Mouse (Mus musculus) neural tube, embryonic 14.5 days (tissue): ENCODE results near the gene Hsf2bp. TPM values are rescaled to one million over a fixed set of nuclear protein-coding genes. Genes with fewer than 3 reads are reported as not detected.

Source experiments
- ATAC-seq: fragments of 200-750 bp; cut with Nextera tagmentation; 2 replicates; pipeline ENCODE4 v1.8.0; 2017; ENCODE audit warnings: low read depth, mild to moderate bottlenecking, moderate TSS enrichment, moderate library complexity
- H3K27ac ChIP-seq: fragments of 300-500 bp; sonication (generic); 2 replicates; pipeline ENCODE4 v1.5.1; 2014; ENCODE audit warnings: low read depth, mild to moderate bottlenecking, control low read depth, low read length, moderate library complexity, mixed read lengths
- H3K27me3 ChIP-seq: fragments of 300-500 bp; sonication (generic); 2 replicates; pipeline ENCODE4 v1.6.1; 2014; ENCODE audit warnings: low read length; ENCODE audit not compliant: control insufficient read depth, insufficient read depth
- H3K36me3 ChIP-seq: fragments of 300-500 bp; sonication (generic); 2 replicates; pipeline ENCODE4 v1.6.1; 2014; ENCODE audit warnings: low read length, mixed read lengths; ENCODE audit not compliant: control insufficient read depth, insufficient read depth
- H3K4me1 ChIP-seq: fragments of 300-500 bp; sonication (generic); 2 replicates; pipeline ENCODE4 v1.6.1; 2014; ENCODE audit warnings: low read length; ENCODE audit not compliant: control insufficient read depth, insufficient read depth
- H3K4me2 ChIP-seq: fragments of 300-500 bp; sonication (generic); 2 replicates; pipeline ENCODE4 v1.6.1; 2014; ENCODE audit warnings: mild to moderate bottlenecking, low read depth, low read length, control low read depth
- H3K4me3 ChIP-seq: fragments of 300-500 bp; sonication (generic); 2 replicates; pipeline ENCODE4 v1.5.1; 2014; ENCODE audit warnings: low read depth, low read length, control low read depth, mixed read lengths
- H3K9ac ChIP-seq: fragments of 300-500 bp; sonication (generic); replicated peaks from 2 replicates; pipeline ENCODE4 v1.6.1; 2014; ENCODE audit warnings: low read depth, mild to moderate bottlenecking, control low read depth, low read length, mixed read lengths
- H3K9me3 ChIP-seq: fragments of 300-500 bp; sonication (generic); 2 replicates; pipeline ENCODE4 v1.6.1; 2016; ENCODE audit warnings: low read length; ENCODE audit not compliant: control insufficient read depth
- WGBS: fragments of 180-500 bp; shearing (Covaris S2); extraction: QIAGEN DNeasy Blood & Tissue Kit; methylation state at CpG from one replicate; pipeline ENCODE4 v1.1.7; 2014; 5-methylcytosine and 5-hydroxymethylcytosine counted together
- polyA plus RNA-seq: library from polyadenylated mRNA; unstranded; fragments of >200 nt; fragmentation: Nextera tagmentation; extraction: Ambion mirVana; gene quantifications from 2 replicates; pipeline ENCODE4 v1.2.1, GENCODE M21; 2014

Hsf2bp gene
- polyA plus RNA-seq, 1 experiment from 2014 or later, result 0.52 TPM

GRCm38 (mm10) chr17:32063654-32064053 lies 27.5 kb upstream of the Hsf2bp start:
- no peak overlapping the region for H3K27ac ChIP-seq
- H3K4me1 ChIP-seq, result no peaks in the 10 kb centered on the region
- ATAC-seq, result no peak
- no peak overlapping the region for H3K4me2 ChIP-seq
- WGBS, result 87% methylated on average over 2 of the region's 2 CpGs
- peaks cover 26% of the 10 kb centered on the region for H3K36me3 ChIP-seq
- H3K9me3 ChIP-seq, result no peaks in the 10 kb centered on the region
- H3K9ac ChIP-seq, result no peak overlapping the region
- H3K27me3 ChIP-seq, result no peaks in the 10 kb centered on the region
- no peak overlapping the region for H3K4me3 ChIP-seq

DNA sequence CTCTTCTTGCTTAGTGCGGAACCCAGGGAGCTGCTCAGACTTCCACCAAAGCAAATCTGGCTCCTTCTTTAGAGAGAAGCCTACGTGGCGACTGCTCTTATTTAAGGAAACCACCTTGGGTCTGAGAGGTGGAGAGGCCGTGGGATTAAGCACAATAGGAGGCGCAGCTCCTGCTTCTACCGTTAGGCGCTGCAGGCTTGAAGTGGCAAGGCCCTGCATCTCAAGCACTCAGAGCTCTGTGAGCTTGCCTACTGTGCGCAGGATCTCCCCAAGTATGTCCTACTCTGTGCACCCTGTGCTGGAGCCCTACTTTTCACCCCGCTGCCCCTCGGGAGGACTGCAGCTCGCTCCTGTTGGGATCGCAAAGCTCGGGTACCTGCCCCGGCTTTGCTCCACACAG lies 25.1 kb upstream of the Hsf2bp start:
- Histone ChIP-seq H3K27ac (no peak overlapping the region), H3K27me3 (no peaks in the 10 kb centered on the region), H3K4me2 (no peak overlapping the region), H3K4me1 (no peaks in the 10 kb centered on the region), H3K9me3 (no peaks in the 10 kb centered on the region), H3K9ac (no peak overlapping the region), H3K36me3 (peaks cover 50% of the 10 kb centered on the region), H3K4me3 (no peak overlapping the region)
- no peak for ATAC-seq
- 97% methylated on average over 14 of the region's 14 CpGs for WGBS

GRCm38 (mm10) chr17:32059084-32059483 lies 22.9 kb upstream of the Hsf2bp start:
- 100% methylated on average over 2 of the region's 2 CpGs for WGBS
- ATAC-seq, result no peak

GRCm38 (mm10) chr17:32057843-32058242 lies 21.7 kb upstream of the Hsf2bp start:
- Histone ChIP-seq H3K4me1 (no peaks in the 10 kb centered on the region), H3K36me3 (peaks cover 74% of the 10 kb centered on the region), H3K4me3 (no peak overlapping the region), H3K9me3 (no peaks in the 10 kb centered on the region), H3K27ac (no peak overlapping the region), H3K27me3 (no peaks in the 10 kb centered on the region), H3K9ac (no peak overlapping the region), H3K4me2 (no peak overlapping the region)
- WGBS, result 60% methylated on average over 2 of the region's 2 CpGs
- no peak for ATAC-seq

More at GRCm38 (mm10) chr17:32059084-32059483, 22.9 kb upstream of the Hsf2bp start:
- Histone ChIP-seq H3K9ac (no peak overlapping the region), H3K27ac (no peak overlapping the region), H3K4me3 (no peak overlapping the region), H3K27me3 (no peaks in the 10 kb centered on the region), H3K4me2 (no peak overlapping the region), H3K9me3 (no peaks in the 10 kb centered on the region), H3K4me1 (no peaks in the 10 kb centered on the region), H3K36me3 (peaks cover 68% of the 10 kb centered on the region)

GRCm38 (mm10) chr17:32053677-32054076 lies 17.5 kb upstream of the Hsf2bp start:
- no peak overlapping the region for H3K4me2 ChIP-seq
- 96% methylated on average over 5 of the region's 5 CpGs for WGBS
- H3K9me3 ChIP-seq, result no peaks in the 10 kb centered on the region

DNA sequence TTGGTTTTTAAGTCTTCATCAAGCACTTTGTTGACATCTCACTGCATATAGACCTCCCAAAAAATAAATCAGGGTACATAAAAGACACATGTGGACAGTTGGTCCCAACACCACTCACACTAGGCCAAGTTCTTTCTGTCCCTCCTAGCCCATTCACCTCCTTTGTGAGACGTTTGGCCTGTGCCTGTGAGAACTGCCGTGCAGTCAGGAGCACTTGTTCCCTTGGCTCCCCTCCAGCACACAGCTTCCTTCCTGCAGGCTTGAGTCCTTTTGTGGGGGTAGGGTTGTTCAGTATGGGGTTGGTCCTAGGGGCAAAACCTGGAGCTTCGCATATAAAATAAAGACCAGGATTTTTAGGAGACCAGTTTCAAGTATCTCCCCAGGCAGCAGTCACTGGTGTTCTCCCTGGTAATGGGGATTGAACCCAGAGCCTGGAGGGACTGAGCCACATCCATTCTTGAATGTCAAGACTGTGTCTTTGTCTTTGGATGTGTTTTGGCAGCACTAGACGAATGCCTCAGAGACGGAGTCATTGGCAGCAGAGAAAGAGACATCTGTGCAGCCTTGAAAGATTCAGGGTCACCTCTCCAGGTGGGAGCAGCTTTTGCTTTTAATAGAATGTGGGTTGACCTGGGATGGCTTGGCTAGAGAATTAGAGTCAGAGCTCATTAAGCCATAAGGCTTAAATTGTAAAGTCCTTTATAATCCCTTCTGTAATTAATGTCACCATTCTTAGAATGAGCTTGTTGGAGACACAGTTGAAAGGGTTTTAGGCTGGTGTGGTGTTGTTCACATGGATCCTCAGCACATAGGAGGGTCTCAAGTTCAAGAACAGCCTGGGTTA lies 16.3 kb upstream of the Hsf2bp start:
- 62% methylated on average over 5 of the region's 5 CpGs for WGBS
- ATAC-seq, result no peak; the same call in 1 of the 2 replicates
- Histone ChIP-seq H3K27ac (no peak overlapping the region), H3K9ac (no peak overlapping the region), H3K4me1 (no peaks in the 10 kb centered on the region), H3K9me3 (no peaks in the 10 kb centered on the region), H3K4me3 (no peak overlapping the region), H3K36me3 (peaks cover 60% of the 10 kb centered on the region), H3K27me3 (no peaks in the 10 kb centered on the region), H3K4me2 (no peak overlapping the region)

More at GRCm38 (mm10) chr17:32053677-32054076, 17.5 kb upstream of the Hsf2bp start:
- Histone ChIP-seq H3K27ac (no peak overlapping the region), H3K36me3 (peaks cover 64% of the 10 kb centered on the region), H3K9ac (no peak overlapping the region), H3K4me1 (no peaks in the 10 kb centered on the region), H3K27me3 (no peaks in the 10 kb centered on the region), H3K4me3 (no peak overlapping the region)
- no peak for ATAC-seq

DNA sequence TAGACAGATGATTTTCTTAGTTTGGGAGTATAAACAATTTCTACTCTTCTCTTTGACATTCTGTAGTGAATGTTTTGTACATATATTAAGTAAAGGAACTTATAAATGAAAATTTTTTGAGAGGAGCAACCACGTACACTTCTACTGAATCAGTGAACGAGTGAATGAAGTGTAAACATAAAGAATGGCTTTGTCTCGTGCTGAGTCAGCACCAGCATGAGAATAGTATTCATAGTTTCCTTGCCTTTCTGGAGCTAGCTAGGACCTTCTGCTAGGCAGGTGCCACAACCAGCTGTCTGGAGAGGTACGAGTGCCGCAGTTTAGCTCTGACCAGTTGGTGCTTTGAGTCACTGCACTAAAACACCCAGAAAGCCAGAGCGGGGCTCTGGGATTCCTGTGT lies 14.5 kb upstream of the Hsf2bp start:
- 96% methylated on average over 6 of the region's 6 CpGs for whole genome bisulfite sequencing
- H3K27me3 ChIP-seq, result no peaks in the 10 kb centered on the region
- H3K36me3 ChIP-seq, result peaks cover 43% of the 10 kb centered on the region
- no peaks in the 10 kb centered on the region for H3K9me3 ChIP-seq
- ATAC-seq, result no peak
- no peaks in the 10 kb centered on the region for H3K4me1 ChIP-seq
- H3K4me3 ChIP-seq, result no peak overlapping the region
- no peak overlapping the region for H3K9ac ChIP-seq
- H3K4me2 ChIP-seq, result no peak overlapping the region
- no peak overlapping the region for H3K27ac ChIP-seq

GRCm38 (mm10) chr17:32049914-32050313 lies 13.8 kb upstream of the Hsf2bp start:
- H3K4me1 ChIP-seq, result no peaks in the 10 kb centered on the region
- H3K4me3 ChIP-seq, result no peak overlapping the region
- no peak overlapping the region for H3K9ac ChIP-seq
- WGBS, result 81% methylated on average over 4 of the region's 4 CpGs
- no peak overlapping the region for H3K4me2 ChIP-seq
- H3K27me3 ChIP-seq, result no peaks in the 10 kb centered on the region
- ATAC-seq, result no peak
- no peaks in the 10 kb centered on the region for H3K9me3 ChIP-seq
- H3K36me3 ChIP-seq, result peaks cover 36% of the 10 kb centered on the region
- no peak overlapping the region for H3K27ac ChIP-seq

DNA sequence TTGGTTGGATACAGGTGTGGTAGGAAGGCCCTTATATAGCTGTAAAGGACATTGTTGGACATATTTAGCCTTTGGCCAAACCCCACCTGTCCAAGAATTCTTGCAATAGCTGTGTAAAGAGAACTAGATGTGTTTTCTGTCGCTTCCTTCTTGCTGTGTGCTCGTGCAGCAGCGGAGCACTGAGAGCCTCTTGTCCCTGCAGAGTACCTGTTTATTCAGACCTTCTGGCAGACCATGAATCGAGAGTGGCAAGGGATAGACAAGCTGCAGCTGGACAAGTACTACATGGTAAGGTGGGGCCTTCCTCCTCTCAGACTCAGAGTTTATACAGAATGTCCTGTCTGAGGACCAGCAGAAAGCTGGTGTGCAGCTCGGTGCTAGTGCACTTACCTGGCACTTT lies 12.2 kb upstream of the Hsf2bp start:
- no peaks in the 10 kb centered on the region for H3K27me3 ChIP-seq
- peaks cover 25% of the 10 kb centered on the region for H3K36me3 ChIP-seq
- no peak overlapping the region for H3K4me3 ChIP-seq
- H3K4me2 ChIP-seq, result no peak overlapping the region
- H3K27ac ChIP-seq, result no peak overlapping the region
- H3K4me1 ChIP-seq, result no peaks in the 10 kb centered on the region
- H3K9me3 ChIP-seq, result no peaks in the 10 kb centered on the region
- no peak for ATAC-seq
- WGBS, result 96% methylated on average over 5 of the region's 5 CpGs
- H3K9ac ChIP-seq, result no peak overlapping the region
